Mouse (Mus musculus): Measurements from ENCODE around the gene Phlpp2. TPM values are rescaled to one million over a fixed set of nuclear protein-coding genes. Genes with fewer than 3 reads are reported as not detected.

Gene Phlpp2
- polyA plus RNA-seq, 1 experiment from 2014 or later: 1.8 TPM

GRCm38 (mm10) chr8:109853423-109853822, 14.9 kb upstream of the Phlpp2 start:
- Histone ChIP-seq H3K27ac (no peak overlapping the region), H3K4me1 (replicated peaks; ENCODE audit: insufficient read depth, low read length) (no peaks in the 10 kb centered on the region), H3K9ac (ENCODE audit: low read depth, low read length) (no peak overlapping the region), H3K4me3 (replicated peaks; ENCODE audit: low read depth, low read length) (no peak overlapping the region), H3K36me3 (ENCODE audit: insufficient read depth, low read length) (peaks cover 42% of the 10 kb centered on the region), H3K27me3 (ENCODE audit: insufficient read depth, low read length) (no peaks in the 10 kb centered on the region), H3K9me3 (replicated peaks; ENCODE audit: low read length) (no peaks in the 10 kb centered on the region), H3K4me2 (ENCODE audit: low read length) (no peak overlapping the region)
- peak; percentile 89 for TF ChIP-seq CTCF (IDR thresholded peaks at IDR 0.05; ENCODE audit: low read depth)
- 44% methylated on average over 6 of the region's 6 CpGs for WGBS
- ATAC-seq (replicated peaks; ENCODE audit: low FRiP score, low read depth) (no peak), DNase-seq (ENCODE audit: low spot score) (peak; percentile 83)

GRCm38 (mm10) chr8:109854522-109854921, 13.8 kb upstream of the Phlpp2 start:
- H3K4me2 ChIP-seq (ENCODE audit: low read length): no peak overlapping the region
- no peak overlapping the region for H3K4me3 ChIP-seq (replicated peaks; ENCODE audit: low read depth, low read length)
- H3K4me1 ChIP-seq (replicated peaks; ENCODE audit: insufficient read depth, low read length): no peaks in the 10 kb centered on the region
- no peak overlapping the region for H3K27ac ChIP-seq
- no peak for ATAC-seq (replicated peaks; ENCODE audit: low FRiP score, low read depth)
- H3K9ac ChIP-seq (ENCODE audit: low read depth, low read length): no peak overlapping the region
- 93% methylated on average over 4 of the region's 4 CpGs for WGBS
- TF ChIP-seq CTCF (IDR thresholded peaks at IDR 0.05; ENCODE audit: low read depth): no peak
- no peaks in the 10 kb centered on the region for H3K9me3 ChIP-seq (replicated peaks; ENCODE audit: low read length)
- peaks cover 41% of the 10 kb centered on the region for H3K36me3 ChIP-seq (ENCODE audit: insufficient read depth, low read length)
- H3K27me3 ChIP-seq (ENCODE audit: insufficient read depth, low read length): no peaks in the 10 kb centered on the region
- DNase-seq (ENCODE audit: low spot score): no peak

GRCm38 (mm10) chr8:109855451-109855850, 12.9 kb upstream of the Phlpp2 start:
- H3K4me1 ChIP-seq (replicated peaks; ENCODE audit: insufficient read depth, low read length): no peaks in the 10 kb centered on the region
- TF ChIP-seq CTCF (IDR thresholded peaks at IDR 0.05; ENCODE audit: low read depth): no peak
- 93% methylated on average over 6 of the region's 6 CpGs for WGBS
- H3K9me3 ChIP-seq (replicated peaks; ENCODE audit: low read length): no peaks in the 10 kb centered on the region
- no peak for DNase-seq (ENCODE audit: low spot score)
- H3K36me3 ChIP-seq (ENCODE audit: insufficient read depth, low read length): peaks cover 42% of the 10 kb centered on the region
- no peak overlapping the region for H3K4me3 ChIP-seq (replicated peaks; ENCODE audit: low read depth, low read length)
- no peak overlapping the region for H3K27ac ChIP-seq
- no peaks in the 10 kb centered on the region for H3K27me3 ChIP-seq (ENCODE audit: insufficient read depth, low read length)
- H3K9ac ChIP-seq (ENCODE audit: low read depth, low read length): no peak overlapping the region
- ATAC-seq (replicated peaks; ENCODE audit: low FRiP score, low read depth): no peak
- H3K4me2 ChIP-seq (ENCODE audit: low read length): no peak overlapping the region

- no peaks in the 10 kb centered on the region; the same call in 1 of the 2 replicates for H3K4me1 ChIP-seq (replicated peaks; ENCODE audit: insufficient read depth, low read length)
- H3K9me3 ChIP-seq (replicated peaks; ENCODE audit: low read length): no peaks in the 10 kb centered on the region
- DNase-seq (ENCODE audit: low spot score) (peak; percentile 25), ATAC-seq (replicated peaks; ENCODE audit: low FRiP score, low read depth) (no peak)
- no peak for TF ChIP-seq CTCF (IDR thresholded peaks at IDR 0.05; ENCODE audit: low read depth)
- H3K27ac ChIP-seq: no peak overlapping the region
- WGBS: 69% methylated on average over 2 of the region's 2 CpGs
- H3K27me3 ChIP-seq (ENCODE audit: insufficient read depth, low read length): no peaks in the 10 kb centered on the region
- no peak overlapping the region for H3K9ac ChIP-seq (ENCODE audit: low read depth, low read length)
- H3K36me3 ChIP-seq (ENCODE audit: insufficient read depth, low read length): peaks cover 23% of the 10 kb centered on the region; the same call in 1 of the 2 replicates
- no peak overlapping the region for H3K4me3 ChIP-seq (replicated peaks; ENCODE audit: low read depth, low read length)
- H3K4me2 ChIP-seq (ENCODE audit: low read length): no peak overlapping the region
Observed at GRCm38 (mm10) chr8:109863398-109863797, 4.9 kb upstream of the Phlpp2 start.

- 85% methylated on average over 2 of the region's 2 CpGs for whole genome bisulfite sequencing
- DNase-seq (ENCODE audit: low spot score) (no peak), ATAC-seq (replicated peaks; ENCODE audit: low FRiP score, low read depth) (no peak)
- Histone ChIP-seq H3K27me3 (ENCODE audit: insufficient read depth, low read length) (no peaks in the 10 kb centered on the region), H3K4me2 (ENCODE audit: low read length) (no peak overlapping the region), H3K9me3 (replicated peaks; ENCODE audit: low read length) (no peaks in the 10 kb centered on the region), H3K4me1 (replicated peaks; ENCODE audit: insufficient read depth, low read length) (no peaks in the 10 kb centered on the region; the same call in 1 of the 2 replicates), H3K27ac (no peak overlapping the region), H3K9ac (ENCODE audit: low read depth, low read length) (no peak overlapping the region), H3K36me3 (ENCODE audit: insufficient read depth, low read length) (peaks cover 20% of the 10 kb centered on the region; the same call in 1 of the 2 replicates), H3K4me3 (replicated peaks; ENCODE audit: low read depth, low read length) (no peak overlapping the region)
- no peak for TF ChIP-seq CTCF (IDR thresholded peaks at IDR 0.05; ENCODE audit: low read depth)
Observed at GRCm38 (mm10) chr8:109864798-109865197, 3.5 kb upstream of the Phlpp2 start.

GRCm38 (mm10) chr8:109865536-109865935, 2.8 kb upstream of the Phlpp2 start:
- DNase-seq (ENCODE audit: low spot score): no peak
- H3K4me3 ChIP-seq (replicated peaks; ENCODE audit: low read depth, low read length): no peak overlapping the region
- H3K4me2 ChIP-seq (ENCODE audit: low read length): no peak overlapping the region
- no peaks in the 10 kb centered on the region; the same call in 1 of the 2 replicates for H3K4me1 ChIP-seq (replicated peaks; ENCODE audit: insufficient read depth, low read length)
- H3K9ac ChIP-seq (ENCODE audit: low read depth, low read length): no peak overlapping the region
- no peaks in the 10 kb centered on the region for H3K9me3 ChIP-seq (replicated peaks; ENCODE audit: low read length)
- H3K36me3 ChIP-seq (ENCODE audit: insufficient read depth, low read length): peaks cover 15% of the 10 kb centered on the region; the same call in 1 of the 2 replicates
- H3K27me3 ChIP-seq (ENCODE audit: insufficient read depth, low read length): no peaks in the 10 kb centered on the region
- WGBS: 85% methylated on average over 4 of the region's 4 CpGs
- TF ChIP-seq CTCF (IDR thresholded peaks at IDR 0.05; ENCODE audit: low read depth): no peak
- no peak for ATAC-seq (replicated peaks; ENCODE audit: low FRiP score, low read depth)
- H3K27ac ChIP-seq: no peak overlapping the region

GRCm38 (mm10) chr8:109866690-109867089, 1.7 kb upstream of the Phlpp2 start:
- Histone ChIP-seq H3K27me3 (ENCODE audit: insufficient read depth, low read length) (no peaks in the 10 kb centered on the region), H3K9me3 (replicated peaks; ENCODE audit: low read length) (no peaks in the 10 kb centered on the region), H3K4me2 (ENCODE audit: low read length) (no peak overlapping the region), H3K9ac (ENCODE audit: low read depth, low read length) (no peak overlapping the region), H3K27ac (no peak overlapping the region), H3K4me1 (replicated peaks; ENCODE audit: insufficient read depth, low read length) (no peaks in the 10 kb centered on the region; the same call in 1 of the 2 replicates), H3K4me3 (replicated peaks; ENCODE audit: low read depth, low read length) (no peak overlapping the region), H3K36me3 (ENCODE audit: insufficient read depth, low read length) (0 out of 2 replicates have a peak, but pooled peaks cover 7% of the 10 kb centered on the region)
- DNase-seq (ENCODE audit: low spot score) (no peak), ATAC-seq (replicated peaks; ENCODE audit: low FRiP score, low read depth) (no peak)
- TF ChIP-seq CTCF (IDR thresholded peaks at IDR 0.05; ENCODE audit: low read depth): no peak
- 94% methylated on average over 5 of the region's 5 CpGs for WGBS

Measured in kidney, postnatal 0 days (tissue).